Mouse (Mus musculus) bone marrow macrophage, adult 2 months (primary cell): Measurements from ENCODE around the gene Kif14. TPM values are rescaled to one million over a fixed set of nuclear protein-coding genes. Genes with fewer than 3 reads are reported as not detected.
"Not testable (repeated sequence)": the region's sequence is repeated elsewhere in the genome, so short reads cannot be mapped to it uniquely, and the experiment has no call there.

ENCODE experiments used
- H3K27ac ChIP-seq: 2 replicates; pipeline ENCODE4 v1.5.1; 2012; ENCODE audit warnings: low read depth, low read length; ENCODE audit not compliant: insufficient read depth
- H3K4me1 ChIP-seq: 2 replicates; pipeline ENCODE4 v1.6.1; 2012; ENCODE audit warnings: low read length; ENCODE audit not compliant: control insufficient read depth, insufficient read depth
- H3K4me3 ChIP-seq: 2 replicates; pipeline ENCODE4 v1.5.1; 2012; ENCODE audit warnings: mild to moderate bottlenecking, low read length, moderate library complexity; ENCODE audit not compliant: insufficient read depth
- CTCF ChIP-seq: IDR thresholded peaks from 2 replicates; pipeline ENCODE4 v1.5.1; 2012; ENCODE audit warnings: low read depth, mild to moderate bottlenecking, low read length, moderate library complexity
- POLR2A ChIP-seq: IDR thresholded peaks from 2 replicates; pipeline ENCODE4 v1.6.1; 2012; ENCODE audit warnings: mild to moderate bottlenecking, low read depth, low read length, borderline replicate concordance
- polyA plus RNA-seq: library from polyadenylated mRNA; stranded (reverse); fragments of >200 nt; gene quantifications from 2 replicates; pipeline ENCODE4 v1.2.4, GENCODE M21; 2012; ENCODE audit not compliant: missing spikeins, insufficient read depth, insufficient read length

The Kif14 gene
- polyA plus RNA-seq, 1 experiment, result 6.8 TPM

DNA sequence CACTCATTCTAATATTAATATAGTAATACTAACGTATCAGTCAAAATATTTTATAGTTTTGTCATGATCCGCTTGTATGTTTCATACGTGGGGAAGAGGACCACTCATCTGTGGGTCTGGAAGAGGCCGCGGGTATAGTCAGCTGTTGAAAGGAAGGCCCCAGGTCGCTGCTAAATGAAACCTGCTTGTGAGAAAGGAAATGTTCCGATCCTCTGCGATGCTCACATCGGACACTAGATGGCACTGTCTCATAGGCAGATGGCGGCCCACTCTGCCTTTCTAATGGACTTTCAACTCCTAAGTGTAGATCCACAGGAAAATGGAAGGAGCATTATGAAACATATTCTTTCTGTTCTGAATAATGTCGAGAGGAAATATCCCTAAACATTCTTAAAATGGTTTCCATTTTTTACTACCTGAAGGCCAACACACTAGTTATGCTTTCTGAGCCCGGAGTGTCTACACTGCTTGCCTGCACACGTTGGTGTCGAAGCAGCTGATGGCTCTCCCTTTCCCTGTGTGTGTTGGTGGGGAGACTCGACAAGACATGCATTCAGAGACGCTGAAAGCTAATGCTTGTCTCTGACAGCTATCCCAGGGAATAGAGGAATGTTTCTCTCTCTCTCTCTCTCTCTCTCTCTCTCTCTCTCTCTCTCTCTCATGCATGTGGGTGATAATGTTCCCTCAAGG is 84.9 kb downstream of the Kif14 start:
- H3K4me3 ChIP-seq, result no peak overlapping the region
- no peaks in the 10 kb centered on the region for H3K4me1 ChIP-seq
- no peak for TF ChIP-seq POLR2A
- TF ChIP-seq CTCF, result peak; percentile 90
- H3K27ac ChIP-seq, result no peak overlapping the region

DNA sequence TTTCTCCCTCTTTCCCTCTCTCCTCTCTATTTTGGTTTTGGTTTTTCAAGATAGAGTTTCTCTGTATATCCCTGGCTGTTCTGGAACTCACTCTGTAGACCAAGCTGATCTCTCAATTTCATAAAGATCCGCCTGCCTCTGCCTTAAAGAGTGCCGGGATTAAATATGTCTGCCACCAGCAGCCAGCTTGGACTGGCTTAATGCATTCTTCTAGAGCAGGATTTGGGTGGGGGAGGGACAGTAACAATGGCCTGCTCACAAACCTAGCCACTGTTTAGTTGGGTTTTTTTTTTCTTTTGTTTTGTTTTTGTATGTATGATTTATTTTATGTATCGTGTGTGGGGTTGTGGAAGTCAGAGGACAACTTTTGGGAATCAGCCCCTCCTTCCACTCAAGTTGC is 88.5 kb downstream of the Kif14 start:
- H3K27ac ChIP-seq, result no peak overlapping the region
- H3K4me3 ChIP-seq, result no peak overlapping the region
- TF ChIP-seq POLR2A (no peak), CTCF (no peak)
- peaks cover 4% of the 10 kb centered on the region for H3K4me1 ChIP-seq

DNA sequence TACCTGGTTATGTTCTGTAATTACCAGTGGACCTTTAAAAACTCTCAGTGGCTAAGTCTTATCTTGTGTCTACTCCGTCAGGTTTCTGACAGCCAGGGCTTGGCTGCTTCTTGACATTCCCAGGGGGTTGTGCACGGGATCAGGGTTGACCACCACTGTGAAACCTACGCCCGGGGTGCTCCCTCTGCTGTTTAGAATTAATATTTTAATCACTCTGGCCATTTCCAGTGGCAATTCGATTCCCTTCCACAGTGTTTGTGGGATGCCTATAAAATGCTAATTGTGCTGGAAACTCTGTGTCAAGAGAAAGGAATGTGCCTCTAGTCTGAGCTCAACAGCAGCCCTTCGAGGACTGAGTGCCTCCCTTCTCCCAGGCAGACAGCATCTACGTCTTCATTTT is 89.7 kb downstream of the Kif14 start:
- Histone ChIP-seq H3K4me3 (no peak overlapping the region), H3K27ac (no peak overlapping the region), H3K4me1 (peaks cover 4% of the 10 kb centered on the region)
- TF ChIP-seq POLR2A, result no peak
- TF ChIP-seq CTCF, result no peak

DNA sequence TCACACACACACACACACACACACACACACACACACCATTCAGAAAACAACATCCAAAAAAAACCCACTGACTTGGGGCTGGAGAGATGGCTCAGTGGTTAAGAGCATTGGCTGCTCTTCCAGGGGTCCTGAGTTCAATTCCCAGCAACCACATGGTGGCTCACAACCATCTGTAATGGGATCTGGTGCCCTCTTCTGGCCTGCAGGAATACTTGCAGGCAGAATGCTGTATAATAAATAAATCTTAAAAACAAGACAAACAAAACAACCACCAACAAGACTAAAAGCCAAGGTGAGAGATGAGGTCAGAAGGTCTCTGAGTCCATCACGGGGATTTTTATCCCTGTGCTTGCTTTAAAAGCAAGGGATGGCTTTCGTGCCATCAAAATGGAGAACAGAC is 90.5 kb downstream of the Kif14 start:
- not testable (repeated sequence) for H3K4me3 ChIP-seq, H3K4me1 ChIP-seq, H3K27ac ChIP-seq

DNA sequence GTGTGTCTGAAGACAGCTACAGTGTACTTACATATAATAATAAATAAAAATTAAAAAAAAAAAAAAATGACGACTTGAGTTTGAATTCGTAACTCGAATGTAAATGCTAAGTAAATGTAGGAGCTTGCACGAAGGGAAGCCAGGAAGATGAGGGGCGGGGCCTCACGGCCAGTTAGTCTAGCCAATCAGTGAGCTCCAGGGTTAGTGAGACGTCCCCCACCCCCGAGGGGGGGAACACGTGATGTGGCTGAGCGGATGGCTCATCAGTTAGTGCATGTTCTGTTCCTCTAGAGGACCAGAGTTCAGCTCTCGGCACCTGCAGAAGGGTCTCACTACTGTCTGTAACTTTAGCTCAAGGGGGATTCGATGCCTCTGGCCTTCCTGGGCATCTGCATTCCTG is 91.3 kb downstream of the Kif14 start:
- no peak for TF ChIP-seq POLR2A
- TF ChIP-seq CTCF, result no peak
- Histone ChIP-seq H3K4me1 (peaks cover 4% of the 10 kb centered on the region), H3K27ac (no peak overlapping the region), H3K4me3 (no peak overlapping the region)

DNA sequence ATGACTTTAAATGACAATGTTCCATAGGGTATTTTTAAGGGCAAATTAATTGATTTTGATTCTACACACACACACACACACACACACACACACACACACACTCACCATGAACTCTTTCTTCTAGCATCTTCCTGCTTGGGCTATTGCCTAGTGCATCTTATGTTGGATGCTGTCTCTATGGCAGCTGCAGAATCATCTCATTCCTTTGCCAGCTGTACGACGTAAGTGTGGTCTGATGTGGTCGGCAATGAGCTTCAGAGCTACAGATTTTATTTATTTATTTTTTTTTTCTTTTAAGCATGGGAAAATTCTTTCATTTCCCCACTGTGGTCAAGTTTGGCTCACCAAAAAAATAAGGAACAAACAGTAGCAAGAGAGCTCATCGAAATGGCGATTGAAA is 92.6 kb downstream of the Kif14 start:
- Histone ChIP-seq H3K27ac (no peak overlapping the region), H3K4me1 (peaks cover 4% of the 10 kb centered on the region), H3K4me3 (no peak overlapping the region)
- TF ChIP-seq POLR2A, result no peak
- no peak for TF ChIP-seq CTCF

DNA sequence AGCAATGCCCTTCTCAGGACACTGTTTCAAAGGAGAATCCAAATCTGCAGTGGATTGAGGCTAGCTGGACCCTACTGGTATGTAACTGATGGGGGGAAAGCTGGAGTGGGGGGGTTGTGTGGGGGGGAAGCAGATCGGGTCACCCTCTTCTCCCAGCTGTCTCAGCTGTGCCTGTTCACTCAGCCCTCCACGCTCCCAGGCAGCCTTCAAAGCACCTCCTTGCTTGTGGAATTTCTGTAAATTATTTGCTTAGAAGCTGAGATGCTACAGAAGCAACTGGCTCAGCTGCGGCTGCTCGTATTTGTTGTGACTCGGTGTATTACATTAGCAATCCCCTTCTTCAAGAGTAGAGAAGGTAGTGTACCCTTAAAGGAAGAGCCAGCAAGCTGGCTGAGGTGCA is 93.1 kb downstream of the Kif14 start:
- TF ChIP-seq CTCF, result no peak
- no peak for TF ChIP-seq POLR2A
- Histone ChIP-seq H3K4me1 (peaks cover 4% of the 10 kb centered on the region), H3K4me3 (no peak overlapping the region), H3K27ac (no peak overlapping the region)

DNA sequence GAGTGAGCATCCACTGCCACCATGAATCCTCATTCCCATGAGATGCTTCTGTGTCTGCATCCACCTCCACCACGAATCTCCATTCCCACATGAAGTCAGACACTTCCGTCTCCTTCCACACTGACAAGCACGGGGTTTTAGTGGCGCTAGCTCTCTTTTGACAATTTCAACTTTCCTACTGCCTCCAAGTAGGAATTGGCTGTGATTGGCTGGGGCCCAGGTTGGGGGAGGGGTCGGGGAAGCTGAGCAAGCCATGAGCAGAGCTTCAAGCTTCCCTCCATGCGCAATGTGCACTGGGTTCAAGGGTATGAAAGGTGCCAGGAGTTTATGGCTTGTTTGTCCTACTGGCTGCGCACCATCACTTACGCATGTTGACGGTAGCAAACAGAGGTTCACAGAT is 93.6 kb downstream of the Kif14 start:
- TF ChIP-seq POLR2A, result no peak
- no peak for TF ChIP-seq CTCF
- H3K4me3 ChIP-seq, result no peak overlapping the region
- H3K4me1 ChIP-seq, result peaks cover 4% of the 10 kb centered on the region
- H3K27ac ChIP-seq, result no peak overlapping the region

DNA sequence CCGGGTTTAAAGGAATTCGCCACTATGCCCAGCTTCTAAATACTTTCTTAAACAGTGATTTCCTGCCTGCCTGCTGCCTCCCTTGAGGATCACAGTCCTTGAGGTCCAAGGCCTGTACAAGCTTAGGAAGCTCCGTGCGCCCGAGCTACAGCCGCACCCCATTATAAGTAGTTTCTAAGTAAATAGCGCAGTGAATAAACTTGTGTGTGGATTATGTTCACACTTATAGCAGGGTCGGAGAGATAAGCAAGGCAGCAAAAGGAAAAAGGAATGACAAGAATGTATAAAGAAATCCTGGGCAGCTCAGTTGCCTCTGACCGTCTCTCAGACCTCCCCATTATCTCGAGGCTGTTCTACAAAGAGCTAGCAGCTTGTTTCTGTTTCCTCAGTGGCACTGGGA is 95.7 kb downstream of the Kif14 start:
- Histone ChIP-seq H3K4me3 (no peak overlapping the region), H3K27ac (no peak overlapping the region), H3K4me1 (peaks cover 4% of the 10 kb centered on the region)
- TF ChIP-seq CTCF (no peak), POLR2A (no peak)

DNA sequence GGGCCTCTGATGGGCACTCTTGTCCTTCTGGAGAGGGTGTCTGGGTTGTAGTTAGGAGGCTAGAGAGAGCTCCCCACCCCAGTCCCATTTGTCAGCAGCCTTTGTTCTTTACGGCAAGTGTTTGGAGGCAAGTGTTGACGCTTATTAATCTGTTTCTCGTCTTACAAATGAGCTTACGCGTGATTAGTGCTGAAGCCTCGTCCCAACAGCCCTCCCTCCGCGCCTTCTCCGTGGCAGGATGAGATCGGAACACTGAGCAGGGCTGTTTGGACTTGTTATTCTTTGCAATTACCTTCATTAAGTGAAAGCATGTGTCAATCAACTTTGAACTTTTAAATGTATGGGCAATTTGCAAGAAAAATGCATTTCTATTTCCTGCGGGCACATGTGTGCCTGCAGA is 97.0 kb downstream of the Kif14 start:
- TF ChIP-seq POLR2A (no peak), CTCF (no peak)
- Histone ChIP-seq H3K27ac (no peak overlapping the region), H3K4me1 (peaks cover 4% of the 10 kb centered on the region), H3K4me3 (no peak overlapping the region)

DNA sequence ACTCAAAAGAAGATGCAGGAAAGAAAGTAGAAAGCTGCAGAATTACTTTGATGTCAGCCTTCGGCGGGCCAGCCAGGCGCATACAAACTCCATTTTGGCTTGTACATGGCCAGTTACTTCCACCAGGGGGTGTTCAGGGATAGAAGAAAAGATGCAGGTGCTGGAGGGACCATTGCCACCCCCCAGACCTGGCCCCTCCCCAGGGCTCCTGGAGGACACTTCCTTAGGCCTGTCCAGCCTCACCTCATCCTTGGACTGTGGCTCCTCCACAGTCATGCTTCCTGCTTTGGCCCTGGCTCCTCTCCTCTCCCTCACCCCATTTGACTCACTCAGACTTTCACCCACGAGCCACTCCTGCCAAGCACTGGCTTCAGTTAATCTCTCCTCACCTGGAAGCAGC is 98.8 kb downstream of the Kif14 start:
- H3K4me3 ChIP-seq, result no peak overlapping the region
- no peaks in the 10 kb centered on the region for H3K4me1 ChIP-seq
- H3K27ac ChIP-seq, result no peak overlapping the region
- no peak for TF ChIP-seq POLR2A
- no peak for TF ChIP-seq CTCF
